Mouse (Mus musculus) MEL (cell line): ENCODE data around the gene Higd1a. TPM values are rescaled to one million over a fixed set of nuclear protein-coding genes. Genes with fewer than 3 reads are reported as not detected.

ENCODE experiments used
- DNase-seq: peaks from one replicate; pipeline ENCODE4 v3.0.0; 2011; ENCODE audit warnings: low read depth, low spot score
- H3K27ac ChIP-seq: 2 replicates; pipeline ENCODE4 v1.5.1; 2012; ENCODE audit warnings: low read depth, mild to moderate bottlenecking, control low read depth, low read length, moderate library complexity; ENCODE audit not compliant: control insufficient read depth
- H3K27me3 ChIP-seq, 2 experiments: fragments of 150-350 bp in 1 of 2; sonication (generic) in 1 of 2; 2 replicates each; pipeline ENCODE4 v1.6.1; 2012; ENCODE audit warnings: low read length in 2 of 2, mild to moderate bottlenecking in 2 of 2, improper control_type of control experiment in 1 of 2, moderate library complexity in 1 of 2; ENCODE audit not compliant: insufficient read depth in 2 of 2, control insufficient read depth in 1 of 2
- H3K36me3 ChIP-seq, 2 experiments: 2 replicates each; pipeline ENCODE4 v1.6.1; 2012 to 2014; ENCODE audit warnings: low read length in 2 of 2, improper control_type of control experiment in 1 of 2, inconsistent platforms in 1 of 2, mild to moderate bottlenecking in 1 of 2; ENCODE audit not compliant: insufficient read depth in 2 of 2, control insufficient read depth in 1 of 2
- H3K4me1 ChIP-seq, 2 experiments: fragments of 150-350 bp in 1 of 2; sonication (generic) in 1 of 2; 2 replicates each; pipeline ENCODE4 v1.6.1; 2012; ENCODE audit warnings: low read length in 2 of 2, improper control_type of control experiment in 1 of 2, mild to moderate bottlenecking in 1 of 2; ENCODE audit not compliant: insufficient read depth in 2 of 2, control insufficient read depth in 1 of 2
- H3K4me3 ChIP-seq, 2 experiments: fragments of 150-350 bp in 1 of 2; sonication (generic) in 1 of 2; 2 replicates each; pipeline ENCODE4 v1.5.1; 2012; ENCODE audit warnings: low read depth in 2 of 2, low read length in 2 of 2, mild to moderate bottlenecking in 2 of 2, moderate library complexity in 2 of 2, control low read depth in 1 of 2, improper control_type of control experiment in 1 of 2; ENCODE audit not compliant: control insufficient read depth in 1 of 2, insufficient read depth in 1 of 2
- H3K79me2 ChIP-seq: 2 replicates; pipeline ENCODE4 v1.6.1; 2012; ENCODE audit warnings: mild to moderate bottlenecking, low read length, moderate library complexity; ENCODE audit not compliant: control insufficient read depth, poor library complexity, insufficient read depth
- H3K9ac ChIP-seq: 2 replicates; pipeline ENCODE4 v1.6.1; 2012; ENCODE audit warnings: low read depth, mild to moderate bottlenecking, control low read depth, low read length, moderate library complexity; ENCODE audit not compliant: control insufficient read depth, poor library complexity, severe bottlenecking
- H3K9me3 ChIP-seq: fragments of 150-350 bp; sonication (generic); replicated peaks from 2 replicates; pipeline ENCODE4 v1.6.1; 2012; ENCODE audit warnings: mild to moderate bottlenecking, low read length, improper control_type of control experiment, moderate library complexity; ENCODE audit not compliant: insufficient read depth
- CHD1 ChIP-seq: IDR thresholded peaks from 2 replicates; pipeline ENCODE4 v1.6.1; 2012; ENCODE audit warnings: low read depth, mild to moderate bottlenecking, inconsistent platforms, low read length, improper control_type of control experiment
- CHD2 ChIP-seq: IDR thresholded peaks from 2 replicates; pipeline ENCODE4 v1.6.1; 2011; ENCODE audit warnings: low read length, improper control_type of control experiment
- CTCF ChIP-seq, 3 experiments: IDR thresholded peaks in 2 of 3; conservative IDR thresholded peaks in 1 of 3; 2 replicates each; pipeline ENCODE4 v1.5.1; 2011 to 2012; ENCODE audit warnings: low read length in 3 of 3, low read depth in 2 of 3, mild to moderate bottlenecking in 2 of 3, improper control_type of control experiment in 1 of 3, inconsistent platforms in 1 of 3, mixed read lengths in 1 of 3, moderate library complexity in 1 of 3; ENCODE audit not compliant: control insufficient read depth in 1 of 3, insufficient read depth in 1 of 3, poor library complexity in 1 of 3, severe bottlenecking in 1 of 3
- E2F4 ChIP-seq: IDR thresholded peaks from 2 replicates; pipeline ENCODE4 v1.6.1; 2011; ENCODE audit warnings: low read depth, low read length, improper control_type of control experiment, borderline replicate concordance
- EP300 ChIP-seq, 2 experiments: IDR thresholded peaks; 2 replicates each; pipeline ENCODE4 v1.6.1; 2011; ENCODE audit warnings: improper control_type of control experiment in 2 of 2, low read length in 2 of 2, low read depth in 1 of 2, mild to moderate bottlenecking in 1 of 2
- GATA1 ChIP-seq: IDR thresholded peaks from 2 replicates; pipeline ENCODE4 v1.6.1; 2011; ENCODE audit warnings: low read depth, low read length, improper control_type of control experiment
- HCFC1 ChIP-seq: IDR thresholded peaks from 2 replicates; pipeline ENCODE4 v1.6.1; 2012; ENCODE audit warnings: low read depth, mild to moderate bottlenecking, inconsistent platforms, low read length, improper control_type of control experiment, moderate library complexity
- JUND ChIP-seq: IDR thresholded peaks from 2 replicates; pipeline ENCODE4 v1.6.1; 2011; ENCODE audit warnings: low read depth, mild to moderate bottlenecking, improper control_type of control experiment, low read length
- KAT2A ChIP-seq: conservative IDR thresholded peaks from 2 replicates; pipeline ENCODE4 v1.6.1; 2012; ENCODE audit warnings: low read depth, low read length, improper control_type of control experiment, inconsistent platforms
- MAX ChIP-seq: IDR thresholded peaks from 2 replicates; pipeline ENCODE4 v1.6.1; 2011; ENCODE audit warnings: low read length, improper control_type of control experiment
- MAZ ChIP-seq: IDR thresholded peaks from 2 replicates; pipeline ENCODE4 v1.6.1; 2012; ENCODE audit warnings: low read depth, mild to moderate bottlenecking, inconsistent platforms, low read length, improper control_type of control experiment
- MEF2A ChIP-seq: IDR thresholded peaks from 2 replicates; pipeline ENCODE4 v1.6.1; 2014; ENCODE audit warnings: low read depth, mild to moderate bottlenecking, inconsistent platforms, low read length, improper control_type of control experiment; ENCODE audit not compliant: poor library complexity, insufficient replicate concordance, severe bottlenecking; ENCODE audit errors: extremely low read depth
- MXI1 ChIP-seq: IDR thresholded peaks from 2 replicates; pipeline ENCODE4 v1.6.1; 2011; ENCODE audit warnings: mild to moderate bottlenecking, low read depth, low read length, improper control_type of control experiment
- POLR2AphosphoS2 ChIP-seq: IDR thresholded peaks from 2 replicates; pipeline ENCODE4 v1.6.1; 2011; ENCODE audit warnings: low read length, improper control_type of control experiment
- POLR2AphosphoS5 ChIP-seq: IDR thresholded peaks from 2 replicates; pipeline ENCODE4 v1.6.1; 2012; ENCODE audit warnings: low read depth, borderline replicate concordance, mild to moderate bottlenecking, inconsistent platforms, low read length, moderate library complexity, mixed read lengths
- RCOR1 ChIP-seq: IDR thresholded peaks from 2 replicates; pipeline ENCODE4 v1.6.1; 2012; ENCODE audit warnings: low read depth, mild to moderate bottlenecking, inconsistent platforms, low read length, improper control_type of control experiment
- SIN3A ChIP-seq: IDR thresholded peaks from 2 replicates; pipeline ENCODE4 v1.6.1; 2012; ENCODE audit warnings: low read length, improper control_type of control experiment, inconsistent platforms
- TCF12 ChIP-seq: IDR thresholded peaks from 2 replicates; pipeline ENCODE4 v1.6.1; 2014; ENCODE audit warnings: low read depth, mild to moderate bottlenecking, inconsistent platforms, low read length, improper control_type of control experiment, moderate library complexity
- UBTF ChIP-seq: IDR thresholded peaks from 2 replicates; pipeline ENCODE4 v1.6.1; 2012; ENCODE audit warnings: low read depth, mild to moderate bottlenecking, inconsistent platforms, low read length, improper control_type of control experiment, moderate library complexity, borderline replicate concordance; ENCODE audit not compliant: insufficient read depth
- USF1 ChIP-seq: IDR thresholded peaks from 2 replicates; pipeline ENCODE4 v1.6.1; 2014; ENCODE audit warnings: low read depth, mild to moderate bottlenecking, inconsistent platforms, low read length, improper control_type of control experiment, moderate library complexity
- USF2 ChIP-seq, 2 experiments: IDR thresholded peaks; 2 replicates each; pipeline ENCODE4 v1.6.1; 2011 to 2012; ENCODE audit warnings: improper control_type of control experiment in 2 of 2, low read length in 2 of 2, borderline replicate concordance in 1 of 2, inconsistent platforms in 1 of 2, low read depth in 1 of 2, mild to moderate bottlenecking in 1 of 2; ENCODE audit not compliant: insufficient read depth in 1 of 2
- polyA plus RNA-seq, 2 experiments: library from polyadenylated mRNA; stranded (reverse) in 1 of 2; unstranded in 1 of 2; fragments of >175 nt in 1 of 2; fragments of >200 nt in 1 of 2; gene quantifications; 2 replicates each; pipeline versions ENCODE4 v1.2.1 to v1.2.4; 2012; ENCODE audit warnings: low replicate concordance in 2 of 2, low read depth in 1 of 2; ENCODE audit not compliant: insufficient read length in 2 of 2, insufficient read depth in 1 of 2, missing spikeins in 1 of 2
- total RNA-seq: library from RNA; depleted of rRNA; stranded (reverse); fragments of 300-350 nt; gene quantifications from 2 replicates; pipeline ENCODE4 v1.2.3, GENCODE M21; 2012

The Higd1a gene
- total and polyA plus RNA-seq, 3 experiments, result 142 to 177 TPM; not detected in 1

GRCm38 (mm10) chr9:121865425-121866008 lies 7.4 kb upstream of the Higd1a start:
- H3K4me3 ChIP-seq, result no peak overlapping the region
- H3K4me1 ChIP-seq, result no peaks in the 10 kb centered on the region
- H3K79me2 ChIP-seq, result no peaks in the 10 kb centered on the region
- peaks cover 3 to 6% of the 10 kb centered on the region in 2 experiments; a peak in 3 of 4 replicates for H3K27me3 ChIP-seq
- no peak for DNase-seq
- no peaks in the 10 kb centered on the region for H3K36me3 ChIP-seq
- TF ChIP-seq E2F4, result no peak
- TF ChIP-seq KAT2A, result no peak
- TF ChIP-seq TCF12, result no peak
- TF ChIP-seq RCOR1, result no peak
- no peak for TF ChIP-seq POLR2AphosphoS5
- TF ChIP-seq CHD1, result no peak
- no peak for TF ChIP-seq USF2 (IDR thresholded peaks at IDR 0.05; ENCODE audit: borderline replicate concordance in 1 of 2, insufficient read depth in 1 of 2, low read depth in 1 of 2, low read length in 2 of 2)
- no peak for TF ChIP-seq JUND
- no peak for TF ChIP-seq EP300 (IDR thresholded peaks at IDR 0.05; ENCODE audit: low read depth in 1 of 2, low read length in 2 of 2)
- no peak for TF ChIP-seq CTCF (IDR thresholded peaks at IDR 0.05 in 2 of 3, conservative IDR thresholded peaks at IDR 0.05 in 1 of 3; ENCODE audit: control insufficient read depth in 1 of 3, insufficient read depth in 1 of 3, low read depth in 2 of 3, low read length in 3 of 3, poor library complexity in 1 of 3, severe bottlenecking in 1 of 3)
- TF ChIP-seq USF1, result no peak
- no peak for TF ChIP-seq GATA1
- TF ChIP-seq SIN3A, result no peak
- no peak for TF ChIP-seq MXI1
- no peaks in the 10 kb centered on the region for H3K9me3 ChIP-seq
- H3K27ac ChIP-seq, result no peak overlapping the region
- no peak overlapping the region for H3K9ac ChIP-seq

- Histone ChIP-seq H3K9ac (no peak overlapping the region), H3K4me1 (no peaks in the 10 kb centered on the region), H3K36me3 (no peaks in the 10 kb centered on the region), H3K79me2 (no peaks in the 10 kb centered on the region), H3K27ac (no peak overlapping the region), H3K27me3 (peaks cover 3% of the 10 kb centered on the region in 2 experiments; a peak in 2 of 4 replicates), H3K4me3 (no peak overlapping the region), H3K9me3 (no peaks in the 10 kb centered on the region)
- no peak for DNase-seq
- TF ChIP-seq POLR2AphosphoS5, result no peak
- no peak for TF ChIP-seq MAX
- no peak for TF ChIP-seq MEF2A
- TF ChIP-seq KAT2A, result no peak
- no peak for TF ChIP-seq HCFC1
- TF ChIP-seq POLR2AphosphoS2, result no peak
- TF ChIP-seq CHD1, result no peak
- no peak for TF ChIP-seq UBTF
- TF ChIP-seq MAZ, result no peak
- no peak for TF ChIP-seq CHD2
- no peak for TF ChIP-seq JUND
Measured at GRCm38 (mm10) chr9:121864837-121865236, 6.7 kb upstream of the Higd1a start.
